Mouse (Mus musculus): ENCODE measurements at regions not wholly inside any gene's neighbourhood (a gene's known extent, or its start where the extent isn't known, plus 50 kb on each side); places are given as distances from the start of the nearest gene placed in this dataset.

GRCm38 (mm10) chr9:100266528-100267387, 219.8 kb downstream of the Il20rb start:
- DNase-seq (ENCODE audit: low spot score in 2 of 2): no peak

- no peak for DNase-seq (ENCODE audit: low spot score in 2 of 2)
These were observed 234.2 kb downstream of the Il20rb start for GRCm38 (mm10) chr9:100252409-100252808.

Data from layer of hippocampus, adult 8-10 months (tissue).